Mouse (Mus musculus) stomach, embryonic 15.5 days (tissue): Measurements from ENCODE around the gene Crls1. TPM values are rescaled to one million over a fixed set of nuclear protein-coding genes. Genes with fewer than 3 reads are reported as not detected.

Source experiments
- ATAC-seq: fragments of 200-750 bp; cut with Nextera tagmentation; 2 replicates; pipeline ENCODE4 v1.8.0; 2017; ENCODE audit warnings: low read depth, moderate number of reproducible peaks, moderate TSS enrichment; ENCODE audit not compliant: insufficient read depth, low FRiP score
- H3K27ac ChIP-seq: fragments of 300-500 bp; sonication (generic); 2 replicates; pipeline ENCODE4 v1.5.1; 2015; ENCODE audit warnings: mild to moderate bottlenecking, inconsistent platforms
- H3K27me3 ChIP-seq: fragments of 300-500 bp; sonication (generic); replicated peaks from 2 replicates; pipeline ENCODE4 v1.6.1; 2015; ENCODE audit warnings: inconsistent platforms
- H3K36me3 ChIP-seq: fragments of 300-500 bp; sonication (generic); 2 replicates; pipeline ENCODE4 v1.6.1; 2015; ENCODE audit warnings: inconsistent platforms
- H3K4me1 ChIP-seq: fragments of 300-500 bp; sonication (generic); 2 replicates; pipeline ENCODE4 v1.6.1; 2015; ENCODE audit warnings: inconsistent platforms
- H3K4me2 ChIP-seq: fragments of 300-500 bp; sonication (generic); 2 replicates; pipeline ENCODE4 v1.6.1; 2015; ENCODE audit warnings: mild to moderate bottlenecking, inconsistent platforms
- H3K4me3 ChIP-seq: fragments of 300-500 bp; sonication (generic); replicated peaks from 2 replicates; pipeline ENCODE4 v1.5.1; 2015; ENCODE audit warnings: inconsistent platforms
- H3K9ac ChIP-seq: fragments of 300-500 bp; sonication (generic); 2 replicates; pipeline ENCODE4 v1.6.1; 2015; ENCODE audit warnings: inconsistent platforms
- H3K9me3 ChIP-seq: fragments of 300-500 bp; sonication (generic); 2 replicates; pipeline ENCODE4 v1.6.1; 2016; ENCODE audit warnings: inconsistent platforms
- WGBS: fragments of 180-500 bp; shearing (Covaris S2); methylation state at CpG from one replicate; pipeline ENCODE4 v1.1.7; 2015; 5-methylcytosine and 5-hydroxymethylcytosine counted together
- polyA plus RNA-seq: library from polyadenylated mRNA; unstranded; fragments of >200 nt; fragmentation: Nextera tagmentation; extraction: Ambion mirVana; gene quantifications from 2 replicates; pipeline ENCODE4 v1.2.1, GENCODE M21; 2015

Crls1 gene
- polyA plus RNA-seq, 1 experiment from 2014 or later, result 35.9 TPM

- no peaks in the 10 kb centered on the region for H3K36me3 ChIP-seq
- H3K9ac ChIP-seq, result no peak overlapping the region
- H3K27ac ChIP-seq, result no peak overlapping the region
- H3K4me2 ChIP-seq, result no peak overlapping the region
- no peaks in the 10 kb centered on the region for H3K27me3 ChIP-seq
- no peak; the same call in 1 of the 2 replicates for ATAC-seq
- WGBS, result 79% methylated on average over 5 of the region's 5 CpGs
- no peaks in the 10 kb centered on the region for H3K9me3 ChIP-seq
- no peaks in the 10 kb centered on the region for H3K4me1 ChIP-seq
- no peak overlapping the region for H3K4me3 ChIP-seq
Measured at GRCm38 (mm10) chr2:132893826-132894225, 47.4 kb downstream of the Crls1 start.

- H3K27ac ChIP-seq, result no peak overlapping the region
- no peaks in the 10 kb centered on the region for H3K4me1 ChIP-seq
- no peak overlapping the region for H3K9ac ChIP-seq
- H3K27me3 ChIP-seq, result no peaks in the 10 kb centered on the region
- no peak overlapping the region for H3K4me2 ChIP-seq
- no peaks in the 10 kb centered on the region for H3K36me3 ChIP-seq
- no peak for ATAC-seq
- H3K9me3 ChIP-seq, result no peaks in the 10 kb centered on the region
- H3K4me3 ChIP-seq, result no peak overlapping the region
- WGBS, result 38% methylated on average over 1 of the region's 1 CpGs
Measured at GRCm38 (mm10) chr2:132898211-132898610, 51.7 kb downstream of the Crls1 start.

- Histone ChIP-seq H3K9ac (no peak overlapping the region), H3K27me3 (no peaks in the 10 kb centered on the region), H3K4me1 (no peaks in the 10 kb centered on the region), H3K27ac (no peak overlapping the region), H3K4me2 (no peak overlapping the region), H3K4me3 (no peak overlapping the region), H3K36me3 (no peaks in the 10 kb centered on the region), H3K9me3 (no peaks in the 10 kb centered on the region)
- no peak for ATAC-seq
- 75% methylated on average over 1 of the region's 1 CpGs for WGBS
Measured at GRCm38 (mm10) chr2:132900596-132900995, 54.1 kb downstream of the Crls1 start.

DNA sequence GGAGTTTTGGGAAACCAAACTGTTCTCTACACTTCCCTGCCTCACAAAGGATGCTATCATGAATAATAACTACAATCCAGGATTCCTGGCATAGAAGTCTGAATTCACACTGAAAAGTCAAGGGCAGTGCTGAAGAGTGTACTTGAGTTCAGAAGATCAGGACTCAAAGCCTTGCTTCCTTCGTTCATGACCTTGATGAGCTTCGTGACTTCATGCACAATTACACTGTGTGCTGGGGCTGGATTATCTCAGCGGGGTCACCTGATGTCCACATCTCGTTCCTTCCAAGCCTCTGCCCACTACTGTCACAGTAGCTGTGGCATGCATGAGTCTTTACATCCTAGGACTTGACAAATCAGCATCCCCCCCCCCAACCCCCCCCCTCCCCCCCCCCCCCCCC lies 55.2 kb downstream of the Crls1 start:
- Histone ChIP-seq H3K27ac (no peak overlapping the region), H3K4me3 (no peak overlapping the region), H3K4me1 (no peaks in the 10 kb centered on the region), H3K27me3 (no peaks in the 10 kb centered on the region), H3K9ac (no peak overlapping the region), H3K9me3 (no peaks in the 10 kb centered on the region), H3K36me3 (no peaks in the 10 kb centered on the region), H3K4me2 (no peak overlapping the region)
- ATAC-seq, result no peak
- 67% methylated on average over 4 of the region's 4 CpGs for WGBS

- no peak for ATAC-seq
- Histone ChIP-seq H3K27ac (no peak overlapping the region), H3K4me2 (no peak overlapping the region), H3K4me1 (no peaks in the 10 kb centered on the region), H3K27me3 (no peaks in the 10 kb centered on the region), H3K9me3 (no peaks in the 10 kb centered on the region), H3K9ac (no peak overlapping the region), H3K4me3 (no peak overlapping the region), H3K36me3 (no peaks in the 10 kb centered on the region)
- 59% methylated on average over 4 of the region's 4 CpGs for WGBS
Measured at GRCm38 (mm10) chr2:132902056-132902455, 55.6 kb downstream of the Crls1 start.

- H3K4me1 ChIP-seq, result no peaks in the 10 kb centered on the region
- no peak overlapping the region for H3K4me2 ChIP-seq
- H3K27ac ChIP-seq, result no peak overlapping the region
- H3K9ac ChIP-seq, result no peak overlapping the region
- WGBS, result 36% methylated on average over 3 of the region's 3 CpGs
- no peaks in the 10 kb centered on the region for H3K9me3 ChIP-seq
- no peaks in the 10 kb centered on the region for H3K27me3 ChIP-seq
- H3K36me3 ChIP-seq, result no peaks in the 10 kb centered on the region
- no peak for ATAC-seq
- H3K4me3 ChIP-seq, result no peak overlapping the region
Measured at GRCm38 (mm10) chr2:132903498-132903897, 57.0 kb downstream of the Crls1 start.

DNA sequence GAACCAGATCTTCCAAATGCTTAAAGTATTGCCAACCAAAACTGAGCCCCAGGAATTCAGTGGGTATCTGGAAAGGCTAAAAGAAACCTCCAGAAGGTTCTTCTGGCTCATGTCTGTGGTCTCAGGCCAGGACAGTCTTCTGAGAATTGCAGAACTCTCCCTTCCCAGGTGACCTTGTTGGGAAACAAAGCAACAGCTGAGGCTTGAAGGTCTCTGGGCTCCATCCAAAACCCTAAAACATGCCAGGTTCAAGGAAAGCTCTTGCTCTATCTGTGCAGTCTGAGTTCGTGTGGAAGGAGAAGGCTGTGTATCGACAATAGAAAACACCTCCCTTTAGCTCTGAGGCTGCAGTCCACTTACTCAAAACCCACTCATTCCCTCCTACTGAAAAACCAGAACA lies 58.5 kb downstream of the Crls1 start:
- Histone ChIP-seq H3K36me3 (no peaks in the 10 kb centered on the region), H3K9me3 (no peaks in the 10 kb centered on the region), H3K27ac (no peak overlapping the region), H3K9ac (no peak overlapping the region), H3K27me3 (no peaks in the 10 kb centered on the region), H3K4me3 (no peak overlapping the region), H3K4me1 (no peaks in the 10 kb centered on the region), H3K4me2 (no peak overlapping the region)
- no peak for ATAC-seq
- WGBS, result 64% methylated on average over 2 of the region's 2 CpGs

DNA sequence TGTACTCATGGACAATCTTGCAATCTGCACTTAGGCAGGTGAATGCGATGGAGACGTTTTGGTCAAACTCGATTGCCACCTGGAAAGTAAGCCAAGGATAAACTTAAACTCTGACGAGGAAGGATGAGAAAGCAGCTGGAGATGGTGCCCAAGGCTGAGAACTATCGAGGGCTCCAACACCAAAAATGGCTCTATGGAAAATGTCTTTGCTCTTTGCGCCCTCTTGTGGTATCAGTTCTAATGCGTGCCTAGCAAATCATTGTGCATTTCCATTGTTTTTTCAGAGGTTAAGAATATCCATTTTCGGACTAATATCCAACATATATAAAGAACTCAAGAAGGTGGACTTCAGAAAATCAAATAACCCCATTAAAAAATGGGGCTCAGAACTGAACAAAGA lies 60.3 kb downstream of the Crls1 start:
- ATAC-seq, result no peak
- H3K4me1 ChIP-seq, result no peaks in the 10 kb centered on the region
- H3K9me3 ChIP-seq, result no peaks in the 10 kb centered on the region
- no peak overlapping the region for H3K9ac ChIP-seq
- no peak overlapping the region for H3K27ac ChIP-seq
- 26% methylated on average over 8 of the region's 8 CpGs for whole genome bisulfite sequencing
- no peaks in the 10 kb centered on the region for H3K27me3 ChIP-seq
- H3K4me2 ChIP-seq, result no peak overlapping the region
- H3K36me3 ChIP-seq, result no peaks in the 10 kb centered on the region
- no peak overlapping the region for H3K4me3 ChIP-seq

DNA sequence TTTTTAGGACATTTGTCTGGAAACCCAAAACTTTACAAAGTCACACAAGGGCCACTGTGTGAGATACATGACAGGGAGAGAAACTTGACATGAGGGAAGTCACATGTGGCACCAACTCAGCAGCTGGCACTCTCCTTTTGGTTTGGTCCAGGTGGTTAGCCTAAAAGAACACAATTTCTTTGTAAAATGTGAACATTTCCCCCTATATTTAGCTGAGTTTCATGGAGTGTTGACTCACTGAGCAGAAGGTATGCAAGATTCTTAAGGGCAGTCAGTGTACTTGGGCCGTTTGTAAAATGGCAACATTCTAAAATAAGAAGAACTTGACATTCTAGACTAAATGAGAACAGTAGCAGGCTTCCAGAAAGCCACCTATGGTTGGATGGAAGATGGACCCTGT lies 68.3 kb downstream of the Crls1 start:
- no peak overlapping the region for H3K9ac ChIP-seq
- H3K27me3 ChIP-seq, result no peaks in the 10 kb centered on the region
- 63% methylated on average over 1 of the region's 1 CpGs for WGBS
- no peaks in the 10 kb centered on the region for H3K4me1 ChIP-seq
- no peak overlapping the region for H3K4me2 ChIP-seq
- ATAC-seq, result no peak
- H3K9me3 ChIP-seq, result no peaks in the 10 kb centered on the region
- H3K27ac ChIP-seq, result no peak overlapping the region
- peaks cover 3% of the 10 kb centered on the region; the same call in 1 of the 2 replicates for H3K36me3 ChIP-seq
- no peak overlapping the region for H3K4me3 ChIP-seq

Other genes starting within 250 kb of the Crls1 start
- 12.1 and 13.6 TPM in 2 replicates for gene Shld1, start 159.7 kb upstream of the Crls1 start, polyA plus RNA-seq
- gene Chgb, start 65.4 kb upstream of the Crls1 start, polyA plus RNA-seq, result 22.4 and 28.1 TPM in 2 replicates
- 27.2 and 29.8 TPM in 2 replicates for gene Trmt6, start 30.6 kb upstream of the Crls1 start, polyA plus RNA-seq
- 10.4 and 12.2 TPM in 2 replicates for gene Mcm8, start 30.5 kb upstream of the Crls1 start, polyA plus RNA-seq
- gene Lrrn4, start 34.2 kb downstream of the Crls1 start, polyA plus RNA-seq, result 12.5 and 13.7 TPM in 2 replicates
- 46.5 and 55.3 TPM in 2 replicates for gene Fermt1, start 99.2 kb downstream of the Crls1 start, polyA plus RNA-seq